Mouse (Mus musculus) erythroblast, embryonic 14.5 days (primary cell): Measurements from ENCODE around the gene Zfp941.

ENCODE experiments used
- GATA1 ChIP-seq: IDR thresholded peaks from 2 replicates; pipeline ENCODE4 v1.6.1; 2012; ENCODE audit warnings: low read length, inconsistent platforms, mixed read lengths
- TAL1 ChIP-seq: IDR thresholded peaks from 3 replicates; pipeline ENCODE4 v1.6.1; 2012; ENCODE audit warnings: low read length, inconsistent platforms, mixed read lengths

DNA sequence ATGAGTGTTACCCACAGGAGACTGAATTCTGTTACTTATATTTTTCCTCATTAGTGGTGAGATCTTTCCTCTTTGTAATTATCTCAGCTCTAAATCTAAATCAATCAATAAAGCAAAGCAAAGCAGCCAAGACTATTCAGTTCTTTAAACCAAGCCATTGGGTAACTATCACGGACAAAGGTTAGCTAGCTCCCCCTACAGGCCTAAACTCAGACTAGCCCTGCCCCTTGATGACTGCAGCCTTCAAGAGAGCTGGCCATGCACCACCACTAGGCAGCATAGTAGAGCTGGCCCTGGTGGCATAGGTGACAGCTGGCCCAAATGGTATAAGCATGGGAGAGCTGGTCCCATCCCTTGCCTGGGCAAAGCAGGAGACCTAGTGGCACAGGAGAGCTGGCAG, 16.3 kb downstream of the Zfp941 start:
- TF ChIP-seq GATA1 = no peak
- TF ChIP-seq TAL1 = no peak
